Comparison of ENCODE assay signal across 8 mouse cellular contexts in the genomic region with DNA sequence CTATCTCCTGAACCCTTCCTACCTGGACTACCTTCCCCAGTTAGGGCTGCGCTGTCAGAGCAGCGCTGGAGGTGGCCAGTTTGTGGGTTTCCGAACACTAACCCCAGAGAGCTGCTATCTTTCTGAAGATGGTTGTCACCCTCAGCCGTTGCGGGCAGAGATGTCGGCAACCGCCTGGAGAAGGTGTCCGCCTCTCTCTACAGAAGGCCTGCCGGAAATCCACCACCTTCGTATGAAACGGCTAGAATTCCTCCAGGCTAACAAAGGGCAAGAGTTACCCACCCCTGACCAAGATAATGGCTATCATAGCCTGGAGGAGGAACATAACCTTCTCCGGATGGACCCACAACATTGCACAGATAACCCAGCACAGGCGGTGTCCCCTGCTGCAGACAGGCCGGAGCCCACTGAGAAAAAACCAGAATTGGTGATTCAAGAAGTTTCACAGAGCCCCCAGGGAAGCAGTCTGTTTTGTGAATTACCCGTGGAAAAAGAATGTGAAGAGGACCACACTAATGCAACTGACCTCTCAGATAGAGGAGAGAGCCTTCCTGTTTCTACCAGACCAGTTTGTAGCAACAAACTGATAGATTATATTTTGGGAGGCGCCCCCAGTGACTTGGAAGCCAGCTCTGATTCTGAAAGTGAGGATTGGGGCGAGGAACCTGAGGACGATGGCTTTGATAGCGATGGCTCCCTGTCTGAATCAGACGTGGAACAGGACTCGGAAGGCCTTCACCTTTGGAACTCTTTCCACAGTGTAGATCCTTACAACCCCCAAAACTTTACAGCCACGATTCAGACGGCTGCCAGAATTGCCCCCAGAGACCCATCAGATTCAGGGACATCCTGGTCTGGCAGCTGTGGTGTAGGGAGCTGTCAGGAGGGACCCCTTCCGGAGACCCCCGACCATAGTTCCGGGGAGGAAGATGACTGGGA. TPM values are rescaled to one million over a fixed set of nuclear protein-coding genes. Genes with fewer than 3 reads are reported as not detected.
DNase-seq lines count a peak whose midpoint lies in the region; ATAC-seq and TF ChIP-seq lines count a peak whose summit lies in the region.

No protein-coding gene starts in this region.

- peak overlapping the region; percentile 97 for H3K4me2 ChIP-seq in heart, embryonic 16.5 days (ENCODE audit: low read depth, low read length)
- H3K4me2 ChIP-seq in liver, embryonic 12.5 days, result peak overlapping the region; percentile 81
- peak overlapping the region; percentile 96 for H3K4me2 ChIP-seq in stomach, postnatal 0 days (replicated peaks; ENCODE audit: low read depth)

- H3K36me3 ChIP-seq in heart, embryonic 16.5 days (ENCODE audit: control insufficient read depth, insufficient read depth), result peaks cover 13% of the 10 kb centered on the region
- peaks cover 57% of the 10 kb centered on the region for H3K36me3 ChIP-seq in liver, embryonic 12.5 days
- peaks cover 8% of the 10 kb centered on the region; the same call in 1 of the 2 replicates for H3K36me3 ChIP-seq in stomach, postnatal 0 days (ENCODE audit: control insufficient read depth, insufficient read depth, low read length)

- H3K27me3 ChIP-seq in heart, embryonic 16.5 days (ENCODE audit: control insufficient read depth, insufficient read depth, low read length), result no peaks in the 10 kb centered on the region
- H3K27me3 ChIP-seq in liver, embryonic 12.5 days (replicated peaks), result no peaks in the 10 kb centered on the region
- no peaks in the 10 kb centered on the region for H3K27me3 ChIP-seq in stomach, postnatal 0 days (ENCODE audit: control insufficient read depth, insufficient read depth, low read length)

- intact Hi-C loops in left cerebral cortex, adult 2 months (cut with DNase I), result loop anchor here (5.0 kb wide), 1 partner anchor 480 kb away; a partner anchor contains a TSS
- intact Hi-C loops in left cerebral cortex, postnatal 36 days (cut with DNase I), result loop anchor here (10.0 kb wide), 1 partner anchor 482 kb away; a partner anchor contains a TSS
- intact Hi-C loops in left cerebral cortex, postnatal 14 days (cut with DNase I), result loop anchor here (5.0 to 10.0 kb wide), 2 partner anchors 85 to 482 kb away; a partner anchor contains a TSS

- peak overlapping the region; percentile 94 for H3K27ac ChIP-seq in left cerebral cortex, adult 2 months
- H3K27ac ChIP-seq in brown adipose tissue, adult 24 weeks (replicated peaks; ENCODE audit: low read depth, low read length), result peak overlapping the region; percentile 99
- peak overlapping the region; percentile 99 for H3K27ac ChIP-seq in heart, embryonic 16.5 days (ENCODE audit: low read length)
- H3K27ac ChIP-seq in liver, embryonic 12.5 days, result peak overlapping the region; percentile 99
- H3K27ac ChIP-seq in stomach, postnatal 0 days (replicated peaks), result peak overlapping the region; percentile 99

- no peaks in the 10 kb centered on the region for H3K9me3 ChIP-seq in heart, embryonic 16.5 days (replicated peaks; ENCODE audit: control insufficient read depth, low read length)
- no peaks in the 10 kb centered on the region for H3K9me3 ChIP-seq in liver, embryonic 12.5 days (replicated peaks)
- H3K9me3 ChIP-seq in stomach, postnatal 0 days (ENCODE audit: control insufficient read depth, low read length), result no peaks in the 10 kb centered on the region

- WGBS in heart, embryonic 16.5 days, result 2% methylated on average over 26 of the region's 26 CpGs
- WGBS in liver, embryonic 12.5 days (ENCODE audit: insufficient replicate concordance), result 1% methylated on average over 26 of the region's 26 CpGs
- WGBS in stomach, postnatal 0 days, result 3% methylated on average over 26 of the region's 26 CpGs

- no peak for ATAC-seq in heart, embryonic 16.5 days (replicated peaks; ENCODE audit: extremely low read depth, insufficient read depth, low FRiP score)
- ATAC-seq in liver, embryonic 12.5 days, result no peak
- no peak for ATAC-seq in stomach, postnatal 0 days (ENCODE audit: low FRiP score, low TSS enrichment)

- no peak for TF ChIP-seq EP300 in stomach, postnatal 0 days (optimal IDR thresholded peaks at IDR 0.05)

- H3K4me3 ChIP-seq in left cerebral cortex, adult 2 months, result peak overlapping the region; percentile 75
- H3K4me3 ChIP-seq in brown adipose tissue, adult 24 weeks (ENCODE audit: insufficient read depth, low read depth, low read length), result peak overlapping the region; percentile 91
- peak overlapping the region; percentile 87 for H3K4me3 ChIP-seq in heart, embryonic 16.5 days (ENCODE audit: low read length)
- peak overlapping the region; percentile 100 for H3K4me3 ChIP-seq in liver, embryonic 12.5 days
- peak overlapping the region; percentile 99 for H3K4me3 ChIP-seq in stomach, postnatal 0 days (ENCODE audit: low read depth, low read length)

- DNase-seq in left cerebral cortex, adult 2 months (ENCODE audit: extremely low spot score in 1 of 2, low spot score in 2 of 2), result no peak
- no peak for DNase-seq in left cerebral cortex, postnatal 36 days (ENCODE audit: low spot score in 2 of 2)
- no peak for DNase-seq in stomach, postnatal 0 days (ENCODE audit: low spot score)
- no peak for DNase-seq in left cerebral cortex, postnatal 14 days (ENCODE audit: low spot score in 2 of 2)
- no peak for DNase-seq in layer of hippocampus, postnatal 14 days (ENCODE audit: low spot score in 2 of 2)

- peak overlapping the region; percentile 100 for H3K9ac ChIP-seq in heart, embryonic 16.5 days (ENCODE audit: low read length)
- H3K9ac ChIP-seq in liver, embryonic 12.5 days, result peak overlapping the region; percentile 99
- H3K9ac ChIP-seq in stomach, postnatal 0 days (ENCODE audit: low read length), result peak overlapping the region; percentile 99

- no peaks in the 10 kb centered on the region for H3K4me1 ChIP-seq in brown adipose tissue, adult 24 weeks (ENCODE audit: control insufficient read depth, insufficient read depth, insufficient read length, low read length)
- H3K4me1 ChIP-seq in heart, embryonic 16.5 days (ENCODE audit: control insufficient read depth, insufficient read depth, low read length), result peaks cover 21% of the 10 kb centered on the region
- peaks cover 58% of the 10 kb centered on the region for H3K4me1 ChIP-seq in liver, embryonic 12.5 days
- no peaks in the 10 kb centered on the region for H3K4me1 ChIP-seq in stomach, postnatal 0 days (replicated peaks; ENCODE audit: control insufficient read depth, insufficient read depth)

- TF ChIP-seq CTCF in left cerebral cortex, adult 2 months (IDR thresholded peaks at IDR 0.05), result no peak
- TF ChIP-seq CTCF in stomach, postnatal 0 days (IDR thresholded peaks at IDR 0.05; ENCODE audit: low read depth), result no peak

RNA-seq across cellular contexts. Expression of a gene that starts 1.7 kb away (rescaled TPM):
- 10 to 100 TPM; 41.4 to 44.3 TPM for total RNA-seq in left cerebral cortex, adult 2 months (2021)
- total RNA-seq in left cerebral cortex, postnatal 36 days (2021), result 10 to 100 TPM; 41.7 to 42.4 TPM
- 61.9 and 64.2 TPM in 2 replicates for polyA plus RNA-seq in brown adipose tissue, adult 24 weeks (2012; ENCODE audit: insufficient read depth, insufficient read length, missing spikeins)
- 22.3 and 25.1 TPM in 2 replicates for polyA plus RNA-seq in heart, embryonic 16.5 days (2015; fragmentation: Nextera tagmentation; extraction: Ambion mirVana)
- polyA plus RNA-seq in liver, embryonic 12.5 days (2016; fragmentation: Nextera tagmentation; extraction: Ambion mirVana), result 60.8 and 63.8 TPM in 2 replicates
- 20.7 and 22.3 TPM in 2 replicates for polyA plus RNA-seq in stomach, postnatal 0 days (2015; fragmentation: Nextera tagmentation; extraction: Ambion mirVana)
- 10 to 100 TPM; 45.5 to 46.8 TPM for total RNA-seq in left cerebral cortex, postnatal 14 days (2021)
- 10 to 100 TPM; 45.3 to 45.9 TPM for total RNA-seq in layer of hippocampus, postnatal 14 days (2021)

RNA-seq across cellular contexts. Expression of a gene that starts 31.4 kb away (rescaled TPM):
- 10 to 100 TPM; 94.2 to 96.3 TPM for total RNA-seq in left cerebral cortex, adult 2 months (2021)
- total RNA-seq in left cerebral cortex, postnatal 36 days (2021), result 10 to 100 TPM; 66.5 to 87.4 TPM
- 2.2 and 4.2 TPM in 2 replicates for polyA plus RNA-seq in brown adipose tissue, adult 24 weeks (2012; ENCODE audit: insufficient read depth, insufficient read length, missing spikeins)
- polyA plus RNA-seq in heart, embryonic 16.5 days (2015; fragmentation: Nextera tagmentation; extraction: Ambion mirVana), result 12.3 and 14.0 TPM in 2 replicates
- 2.1 and 2.2 TPM in 2 replicates for polyA plus RNA-seq in liver, embryonic 12.5 days (2016; fragmentation: Nextera tagmentation; extraction: Ambion mirVana)
- 11.1 and 12.1 TPM in 2 replicates for polyA plus RNA-seq in stomach, postnatal 0 days (2015; fragmentation: Nextera tagmentation; extraction: Ambion mirVana)
- total RNA-seq in left cerebral cortex, postnatal 14 days (2021), result 10 to 100 TPM; 60.7 to 70.5 TPM
- total RNA-seq in layer of hippocampus, postnatal 14 days (2021), result 10 to 100 TPM; 48.6 to 51.9 TPM
